Mouse (Mus musculus) kidney, postnatal 14 days (tissue): ENCODE data around the gene Gm884.

Experiments used
- DNase-seq: peaks from one replicate; pipeline ENCODE4 v3.0.0; 2022; ENCODE audit warnings: mixed read lengths

Gene Gm884

GRCm38 (mm10) chr11:103621040-103621439 lies at the start of gene Gm884:
Gm884 (minus strand) TSS chr11:103621140.
- DNase-seq: no peak

- no peak for DNase-seq
Measured at GRCm38 (mm10) chr11:103666907-103667426, 46.0 kb upstream of the Gm884 start.

GRCm38 (mm10) chr11:103666181-103666906 lies 45.4 kb upstream of the Gm884 start:
- no peak for DNase-seq

GRCm38 (mm10) chr11:103665695-103666094 lies 44.8 kb upstream of the Gm884 start:
- DNase-seq: no peak

GRCm38 (mm10) chr11:103663119-103663518 lies 42.2 kb upstream of the Gm884 start:
- DNase-seq: no peak

GRCm38 (mm10) chr11:103662546-103662945 lies 41.6 kb upstream of the Gm884 start:
- DNase-seq: no peak

GRCm38 (mm10) chr11:103661863-103662262 lies 40.9 kb upstream of the Gm884 start:
- DNase-seq: no peak

- no peak for DNase-seq
Measured at GRCm38 (mm10) chr11:103658189-103658588, 37.2 kb upstream of the Gm884 start.

GRCm38 (mm10) chr11:103656520-103656919 lies 35.6 kb upstream of the Gm884 start:
- peak; percentile 70 for DNase-seq

- DNase-seq: no peak
Measured at GRCm38 (mm10) chr11:103653359-103653965, 32.5 kb upstream of the Gm884 start.

- DNase-seq: no peak
Measured at GRCm38 (mm10) chr11:103651426-103651825, 30.5 kb upstream of the Gm884 start.

GRCm38 (mm10) chr11:103649983-103650493 lies 29.1 kb upstream of the Gm884 start:
- DNase-seq: no peak

- DNase-seq: no peak
Measured at GRCm38 (mm10) chr11:103649301-103649982, 28.5 kb upstream of the Gm884 start, which contains the start of gene Rprml. Rprml (plus strand) TSS chr11:103649570.

GRCm38 (mm10) chr11:103648656-103649055 lies 27.7 kb upstream of the Gm884 start:
- no peak for DNase-seq

- no peak for DNase-seq
Measured at GRCm38 (mm10) chr11:103647921-103648620, 27.1 kb upstream of the Gm884 start.

- no peak for DNase-seq
Measured at GRCm38 (mm10) chr11:103646301-103646700, 25.4 kb upstream of the Gm884 start.

GRCm38 (mm10) chr11:103645731-103646130 lies 24.8 kb upstream of the Gm884 start:
- no peak for DNase-seq

GRCm38 (mm10) chr11:103643211-103643610 lies 22.3 kb upstream of the Gm884 start:
- no peak for DNase-seq

- peak; percentile 54 for DNase-seq
Measured at GRCm38 (mm10) chr11:103639407-103639946, 18.5 kb upstream of the Gm884 start.

GRCm38 (mm10) chr11:103638790-103639189 lies 17.9 kb upstream of the Gm884 start, which contains the start of gene Lyzl6:
Lyzl6 (minus strand) TSS chr11:103638890.
- DNase-seq: no peak

- DNase-seq: no peak
Measured at GRCm38 (mm10) chr11:103636261-103636660, 15.3 kb upstream of the Gm884 start.

- DNase-seq: no peak
Measured at GRCm38 (mm10) chr11:103635481-103635880, 14.5 kb upstream of the Gm884 start.
